Comparison of ENCODE assay signal across 10 mouse cellular contexts in genomic region chr5:98292388-98293048, GRCm38 (mm10). TPM values are rescaled to one million over a fixed set of nuclear protein-coding genes. Genes with fewer than 3 reads are reported as not detected.
DNase-seq lines count a peak whose midpoint lies in the region; ATAC-seq and TF ChIP-seq lines count a peak whose summit lies in the region.
"Had no signal": no experiment of that assay in that cellular context is flagged by ENCODE, and none has a peak within 500 bp of the region (broad histone marks: within the 10 kb centered on the region; RNA-seq: fewer than 3 reads in every experiment).

No protein-coding gene starts in this region.

- no peak for TF ChIP-seq EP300 in lung, postnatal 0 days (IDR thresholded peaks at IDR 0.05)

- peak overlapping the region; percentile 26 for H3K4me3 ChIP-seq in heart, embryonic 11.5 days (ENCODE audit: low read depth, low read length)
- H3K4me3 ChIP-seq in limb, embryonic 13.5 days = peak overlapping the region; percentile 31
- H3K4me3 ChIP-seq in lung, postnatal 0 days (ENCODE audit: low read depth, low read length) = no peak overlapping the region
- H3K4me3 ChIP-seq: megakaryocyte, embryonic 14.5 days had no signal

- no peak for DNase-seq in heart, postnatal 36 days
- peak; percentile 14 for DNase-seq in retina, postnatal 1 day
- no peak for DNase-seq in retina, embryonic 14.5 days (ENCODE audit: low spot score)
- DNase-seq in frontal cortex, postnatal 25 days (ENCODE audit: low spot score in 2 of 2) = no peak
- DNase-seq in spleen, postnatal 36 days (ENCODE audit: low spot score in 2 of 2) = no peak
- DNase-seq in lung, postnatal 0 days (ENCODE audit: low spot score) = no peak
- DNase-seq: cerebellum, adult 2 months had no signal

- H3K9ac ChIP-seq in heart, embryonic 11.5 days (ENCODE audit: low read depth, low read length) = no peak overlapping the region
- H3K9ac ChIP-seq in limb, embryonic 13.5 days = no peak overlapping the region
- H3K9ac ChIP-seq in lung, postnatal 0 days (replicated peaks; ENCODE audit: low read depth) = no peak overlapping the region

- peak overlapping the region; percentile 59 for H3K4me2 ChIP-seq in heart, embryonic 11.5 days
- H3K4me2 ChIP-seq in limb, embryonic 13.5 days (replicated peaks) = peak overlapping the region; percentile 58
- H3K4me2 ChIP-seq in lung, postnatal 0 days (replicated peaks; ENCODE audit: low read depth, low read length) = no peak overlapping the region

- no peak for TF ChIP-seq CTCF in lung, postnatal 0 days (IDR thresholded peaks at IDR 0.05)

- no peaks in the 10 kb centered on the region for H3K9me3 ChIP-seq in heart, embryonic 11.5 days (replicated peaks; ENCODE audit: control insufficient read depth, low read length)
- no peaks in the 10 kb centered on the region for H3K9me3 ChIP-seq in limb, embryonic 13.5 days
- no peaks in the 10 kb centered on the region for H3K9me3 ChIP-seq in lung, postnatal 0 days (ENCODE audit: low read length)

- no peaks in the 10 kb centered on the region for H3K36me3 ChIP-seq in heart, embryonic 11.5 days (ENCODE audit: control insufficient read depth, insufficient read depth, low read length)
- H3K36me3 ChIP-seq in limb, embryonic 13.5 days = no peaks in the 10 kb centered on the region
- no peaks in the 10 kb centered on the region for H3K36me3 ChIP-seq in lung, postnatal 0 days (ENCODE audit: insufficient read depth, low read length)

- 3% methylated on average over 19 of the region's 19 CpGs for WGBS in heart, embryonic 11.5 days (ENCODE audit: insufficient replicate concordance)
- WGBS in limb, embryonic 13.5 days = 2% methylated on average over 19 of the region's 19 CpGs
- WGBS in lung, postnatal 0 days = 4% methylated on average over 19 of the region's 19 CpGs

- no peaks in the 10 kb centered on the region for H3K4me1 ChIP-seq in heart, embryonic 11.5 days (ENCODE audit: control insufficient read depth, insufficient read depth, low read length)
- peaks cover 7% of the 10 kb centered on the region for H3K4me1 ChIP-seq in limb, embryonic 13.5 days
- H3K4me1 ChIP-seq in lung, postnatal 0 days (ENCODE audit: insufficient read depth, low read depth, low read length) = no peaks in the 10 kb centered on the region
- H3K4me1 ChIP-seq: megakaryocyte, embryonic 14.5 days had no signal

- no peak for ATAC-seq in heart, embryonic 11.5 days (replicated peaks; ENCODE audit: insufficient number of reproducible peaks, low FRiP score, low TSS enrichment)
- no peak for ATAC-seq in limb, embryonic 13.5 days (ENCODE audit: low FRiP score, low read depth)
- ATAC-seq in lung, postnatal 0 days = no peak

- intact Hi-C loops in heart, postnatal 36 days (cut with DNase I) = no loop called here

- peaks cover 15% of the 10 kb centered on the region for H3K27me3 ChIP-seq in heart, embryonic 11.5 days (ENCODE audit: control insufficient read depth, insufficient read depth, low read length)
- peaks cover 53% of the 10 kb centered on the region for H3K27me3 ChIP-seq in limb, embryonic 13.5 days
- peaks cover 11% of the 10 kb centered on the region; the same call in 1 of the 2 replicates for H3K27me3 ChIP-seq in lung, postnatal 0 days (replicated peaks; ENCODE audit: insufficient read depth, low read length)

- no peak overlapping the region for H3K27ac ChIP-seq in heart, embryonic 11.5 days (ENCODE audit: low read depth, low read length)
- no peak overlapping the region for H3K27ac ChIP-seq in limb, embryonic 13.5 days
- H3K27ac ChIP-seq in lung, postnatal 0 days (ENCODE audit: low read length) = no peak overlapping the region

RNA-seq across cellular contexts. Expression of gene Cfap299, which starts 36.6 kb away (rescaled TPM):
- not detected in 2 replicates for polyA plus RNA-seq in heart, embryonic 11.5 days (2014; fragmentation: Nextera tagmentation; extraction: Ambion mirVana)
- total RNA-seq in heart, postnatal 36 days (2021) = not detected
- 0.23 and 0.46 TPM in 2 replicates for polyA plus RNA-seq in limb, embryonic 13.5 days (2015; fragmentation: Nextera tagmentation; extraction: Ambion mirVana)
- 10.9 and 11.3 TPM in 2 replicates for polyA plus RNA-seq in lung, postnatal 0 days (2015; fragmentation: Nextera tagmentation; extraction: Ambion mirVana)

RNA-seq across cellular contexts. Expression of gene Fgf5, which starts 38.5 kb away (rescaled TPM):
- 1.4 and 1.8 TPM in 2 replicates for polyA plus RNA-seq in heart, embryonic 11.5 days (2014; fragmentation: Nextera tagmentation; extraction: Ambion mirVana)
- total RNA-seq in heart, postnatal 36 days (2021) = not detected
- polyA plus RNA-seq in limb, embryonic 13.5 days (2015; fragmentation: Nextera tagmentation; extraction: Ambion mirVana) = 1.0 and 1.4 TPM in 2 replicates
- polyA plus RNA-seq in lung, postnatal 0 days (2015; fragmentation: Nextera tagmentation; extraction: Ambion mirVana) = 0.26 and 0.33 TPM in 2 replicates
